14 mouse cellular contexts compared by ENCODE assay signal in genomic region chr12:67219564-67219963, GRCm38 (mm10). TPM values are rescaled to one million over a fixed set of nuclear protein-coding genes. Genes with fewer than 3 reads are reported as not detected.
A peak's percentile ranks its signal among the peaks of the same experiment; 100 is the strongest.
DNase-seq lines count a peak whose midpoint lies in the region; ATAC-seq lines count a peak whose summit lies in the region.
"Had no signal": no experiment of that assay in that cellular context is flagged by ENCODE, and none has a peak within 500 bp of the region (broad histone marks: within the 10 kb centered on the region; RNA-seq: fewer than 3 reads in every experiment).

No protein-coding gene starts in this region.

- no peaks in the 10 kb centered on the region for H3K36me3 ChIP-seq in forebrain, embryonic 13.5 days (ENCODE audit: poor library complexity, severe bottlenecking)
- H3K36me3 ChIP-seq: heart, embryonic 15.5 days had no signal

- H3K4me1 ChIP-seq in forebrain, embryonic 13.5 days = peaks cover 24% of the 10 kb centered on the region

- H3K4me3 ChIP-seq in forebrain, embryonic 13.5 days = peak overlapping the region; percentile 76

- no peak overlapping the region for H3K27ac ChIP-seq in forebrain, embryonic 13.5 days
- H3K27ac ChIP-seq: heart, embryonic 15.5 days; liver, embryonic 14.5 days had no signal

- peak overlapping the region; percentile 94 for H3K4me2 ChIP-seq in forebrain, embryonic 13.5 days

- H3K9me3 ChIP-seq in forebrain, embryonic 13.5 days (replicated peaks) = no peaks in the 10 kb centered on the region
- H3K9me3 ChIP-seq: heart, embryonic 15.5 days had no signal

- no peak for ATAC-seq in forebrain, embryonic 13.5 days

- DNase-seq in right cerebral cortex, adult 2 months (ENCODE audit: low spot score in 2 of 2) = peak; percentile 22 to 25
- DNase-seq in right cerebral cortex, postnatal 36 days (ENCODE audit: low spot score in 2 of 2) = no peak
- DNase-seq in mesoderm, embryonic 11.5 days (ENCODE audit: low read depth, low spot score) = peak; percentile 4
- peak; percentile 32 for DNase-seq in retina, embryonic 14.5 days (ENCODE audit: low spot score)
- no peak for DNase-seq in adrenal gland, adult 18-20 months (ENCODE audit: low spot score in 2 of 2)
- no peak for DNase-seq in cerebellum, adult 9-11 months
- no peak for DNase-seq in liver
- DNase-seq: adrenal gland, adult 2 months; cerebellum, adult 9-10 months had no signal

- WGBS in forebrain, embryonic 13.5 days = 29% methylated on average over 5 of the region's 5 CpGs

- 0 out of 2 replicates have a peak, but pooled peaks cover 2% of the 10 kb centered on the region for H3K27me3 ChIP-seq in forebrain, embryonic 13.5 days

- H3K9ac ChIP-seq in forebrain, embryonic 13.5 days = peak overlapping the region; percentile 35; the same call in 1 of the 2 replicates
- H3K9ac ChIP-seq: heart, embryonic 15.5 days; liver, embryonic 14.5 days had no signal

RNA-seq across cellular contexts. Expression of gene Mdga2, which starts 2.8 kb away (rescaled TPM):
- polyA plus RNA-seq in forebrain, embryonic 13.5 days (2015; fragmentation: Nextera tagmentation; extraction: Ambion mirVana) = 8.3 and 9.9 TPM in 2 replicates
- total RNA-seq in adrenal gland, adult 18-20 months (2021) = 1 to 10 TPM; 2.6 to 5.3 TPM
- total RNA-seq: ES-E14; megakaryocyte-erythroid progenitor cell, adult 5-6 weeks had no signal

Comparison
In these comparisons a context has a peak if more than half of its experiments do, and no peak if none do; other contexts are left out.
1. DNase-seq: peak in right cerebral cortex, adult 2 months (2 of 2), mesoderm, embryonic 11.5 days (single experiment) and retina, embryonic 14.5 days (single experiment); none in right cerebral cortex, postnatal 36 days (0 of 2), adrenal gland, adult 18-20 months (0 of 2), cerebellum, adult 9-11 months (single experiment) and liver (single experiment).